Mouse (Mus musculus): ENCODE measurements around the gene Gdpd4. TPM values are rescaled to one million over a fixed set of nuclear protein-coding genes. Genes with fewer than 3 reads are reported as not detected.

Gdpd4 gene
- polyA plus RNA-seq, 1 experiment from 2014 or later: not detected

- Histone ChIP-seq H3K36me3 (ENCODE audit: control insufficient read depth, insufficient read depth, low read length) (no peaks in the 10 kb centered on the region), H3K4me1 (ENCODE audit: control insufficient read depth, insufficient read depth, low read length) (no peaks in the 10 kb centered on the region), H3K4me2 (ENCODE audit: low read depth, low read length) (no peak overlapping the region), H3K27me3 (ENCODE audit: control insufficient read depth, insufficient read depth, low read length) (no peaks in the 10 kb centered on the region), H3K4me3 (replicated peaks; ENCODE audit: low read length) (no peak overlapping the region), H3K9ac (ENCODE audit: low read length) (no peak overlapping the region), H3K9me3 (replicated peaks; ENCODE audit: control insufficient read depth, low read length) (no peaks in the 10 kb centered on the region), H3K27ac (ENCODE audit: low read length) (no peak overlapping the region)
- 44% methylated on average over 4 of the region's 4 CpGs for WGBS
- no peak for ATAC-seq (ENCODE audit: insufficient read depth, low FRiP score)
These were observed 52.7 kb downstream of the Gdpd4 start for GRCm38 (mm10) chr7:97972486-97972885.

- Histone ChIP-seq H3K4me1 (ENCODE audit: control insufficient read depth, insufficient read depth, low read length) (no peaks in the 10 kb centered on the region), H3K9ac (ENCODE audit: low read length) (no peak overlapping the region), H3K4me2 (ENCODE audit: low read depth, low read length) (no peak overlapping the region), H3K36me3 (ENCODE audit: control insufficient read depth, insufficient read depth, low read length) (no peaks in the 10 kb centered on the region), H3K27ac (ENCODE audit: low read length) (no peak overlapping the region), H3K27me3 (ENCODE audit: control insufficient read depth, insufficient read depth, low read length) (no peaks in the 10 kb centered on the region), H3K4me3 (replicated peaks; ENCODE audit: low read length) (no peak overlapping the region), H3K9me3 (replicated peaks; ENCODE audit: control insufficient read depth, low read length) (no peaks in the 10 kb centered on the region)
- 33% methylated on average over 1 of the region's 1 CpGs for WGBS
- peak; percentile 29; the same call in 1 of the 2 replicates for ATAC-seq (ENCODE audit: insufficient read depth, low FRiP score)
These were observed 57.7 kb downstream of the Gdpd4 start for GRCm38 (mm10) chr7:97977463-97977862.

GRCm38 (mm10) chr7:97984108-97984834, 64.5 kb downstream of the Gdpd4 start:
- Histone ChIP-seq H3K9ac (ENCODE audit: low read length) (no peak overlapping the region), H3K9me3 (replicated peaks; ENCODE audit: control insufficient read depth, low read length) (no peaks in the 10 kb centered on the region), H3K27ac (ENCODE audit: low read length) (no peak overlapping the region), H3K4me2 (ENCODE audit: low read depth, low read length) (no peak overlapping the region), H3K4me3 (replicated peaks; ENCODE audit: low read length) (no peak overlapping the region), H3K36me3 (ENCODE audit: control insufficient read depth, insufficient read depth, low read length) (no peaks in the 10 kb centered on the region), H3K4me1 (ENCODE audit: control insufficient read depth, insufficient read depth, low read length) (no peaks in the 10 kb centered on the region), H3K27me3 (ENCODE audit: control insufficient read depth, insufficient read depth, low read length) (no peaks in the 10 kb centered on the region)
- 44% methylated on average over 13 of the region's 13 CpGs for WGBS
- ATAC-seq (ENCODE audit: insufficient read depth, low FRiP score): no peak

- ATAC-seq (ENCODE audit: insufficient read depth, low FRiP score): peak; percentile 56; the same call in 1 of the 2 replicates
- no peak overlapping the region for H3K4me2 ChIP-seq (ENCODE audit: low read depth, low read length)
- H3K4me1 ChIP-seq (ENCODE audit: control insufficient read depth, insufficient read depth, low read length): no peaks in the 10 kb centered on the region
- no peak overlapping the region for H3K27ac ChIP-seq (ENCODE audit: low read length)
- H3K36me3 ChIP-seq (ENCODE audit: control insufficient read depth, insufficient read depth, low read length): no peaks in the 10 kb centered on the region
- H3K9me3 ChIP-seq (replicated peaks; ENCODE audit: control insufficient read depth, low read length): no peaks in the 10 kb centered on the region
- no peak overlapping the region for H3K4me3 ChIP-seq (replicated peaks; ENCODE audit: low read length)
- WGBS: 57% methylated on average over 7 of the region's 7 CpGs
- no peaks in the 10 kb centered on the region for H3K27me3 ChIP-seq (ENCODE audit: control insufficient read depth, insufficient read depth, low read length)
- H3K9ac ChIP-seq (ENCODE audit: low read length): no peak overlapping the region
These were observed 82.9 kb downstream of the Gdpd4 start for GRCm38 (mm10) chr7:98002617-98003016.

- H3K27me3 ChIP-seq (ENCODE audit: control insufficient read depth, insufficient read depth, low read length): no peaks in the 10 kb centered on the region
- no peak overlapping the region for H3K4me2 ChIP-seq (ENCODE audit: low read depth, low read length)
- H3K4me3 ChIP-seq (replicated peaks; ENCODE audit: low read length): no peak overlapping the region
- 37% methylated on average over 9 of the region's 9 CpGs for WGBS
- no peaks in the 10 kb centered on the region for H3K9me3 ChIP-seq (replicated peaks; ENCODE audit: control insufficient read depth, low read length)
- no peak overlapping the region for H3K9ac ChIP-seq (ENCODE audit: low read length)
- peak; percentile 69 for ATAC-seq (ENCODE audit: insufficient read depth, low FRiP score)
- H3K4me1 ChIP-seq (ENCODE audit: control insufficient read depth, insufficient read depth, low read length): 0 out of 2 replicates have a peak, but pooled peaks cover 2% of the 10 kb centered on the region
- peak overlapping the region; percentile 23; the same call in 1 of the 2 replicates for H3K27ac ChIP-seq (ENCODE audit: low read length)
- no peaks in the 10 kb centered on the region for H3K36me3 ChIP-seq (ENCODE audit: control insufficient read depth, insufficient read depth, low read length)
These were observed 128.5 kb downstream of the Gdpd4 start for GRCm38 (mm10) chr7:98048101-98048824.

- H3K4me1 ChIP-seq (ENCODE audit: control insufficient read depth, insufficient read depth, low read length): 0 out of 2 replicates have a peak, but pooled peaks cover 2% of the 10 kb centered on the region
- H3K27ac ChIP-seq (ENCODE audit: low read length): no peak overlapping the region
- H3K4me2 ChIP-seq (ENCODE audit: low read depth, low read length): no peak overlapping the region
- H3K9me3 ChIP-seq (replicated peaks; ENCODE audit: control insufficient read depth, low read length): no peaks in the 10 kb centered on the region
- H3K27me3 ChIP-seq (ENCODE audit: control insufficient read depth, insufficient read depth, low read length): no peaks in the 10 kb centered on the region
- ATAC-seq (ENCODE audit: insufficient read depth, low FRiP score): no peak
- 19% methylated on average over 8 of the region's 8 CpGs for WGBS
- no peak overlapping the region for H3K4me3 ChIP-seq (replicated peaks; ENCODE audit: low read length)
- no peaks in the 10 kb centered on the region for H3K36me3 ChIP-seq (ENCODE audit: control insufficient read depth, insufficient read depth, low read length)
- no peak overlapping the region for H3K9ac ChIP-seq (ENCODE audit: low read length)
These were observed 132.2 kb downstream of the Gdpd4 start for GRCm38 (mm10) chr7:98051980-98052379.

- 87% methylated on average over 9 of the region's 9 CpGs for WGBS
- H3K36me3 ChIP-seq (ENCODE audit: control insufficient read depth, insufficient read depth, low read length): no peaks in the 10 kb centered on the region
- no peak for ATAC-seq (ENCODE audit: insufficient read depth, low FRiP score)
- no peaks in the 10 kb centered on the region for H3K4me1 ChIP-seq (ENCODE audit: control insufficient read depth, insufficient read depth, low read length)
- H3K27me3 ChIP-seq (ENCODE audit: control insufficient read depth, insufficient read depth, low read length): no peaks in the 10 kb centered on the region
- H3K4me3 ChIP-seq (replicated peaks; ENCODE audit: low read length): no peak overlapping the region
- H3K9ac ChIP-seq (ENCODE audit: low read length): no peak overlapping the region
- no peak overlapping the region for H3K4me2 ChIP-seq (ENCODE audit: low read depth, low read length)
- no peak overlapping the region for H3K27ac ChIP-seq (ENCODE audit: low read length)
- no peaks in the 10 kb centered on the region for H3K9me3 ChIP-seq (replicated peaks; ENCODE audit: control insufficient read depth, low read length)
These were observed 134.7 kb downstream of the Gdpd4 start for GRCm38 (mm10) chr7:98054461-98054860.

GRCm38 (mm10) chr7:98054942-98055341, 135.2 kb downstream of the Gdpd4 start:
- H3K27ac ChIP-seq (ENCODE audit: low read length): no peak overlapping the region
- H3K27me3 ChIP-seq (ENCODE audit: control insufficient read depth, insufficient read depth, low read length): no peaks in the 10 kb centered on the region
- H3K4me3 ChIP-seq (replicated peaks; ENCODE audit: low read length): no peak overlapping the region
- 87% methylated on average over 8 of the region's 8 CpGs for WGBS
- H3K9me3 ChIP-seq (replicated peaks; ENCODE audit: control insufficient read depth, low read length): no peaks in the 10 kb centered on the region
- H3K4me2 ChIP-seq (ENCODE audit: low read depth, low read length): no peak overlapping the region
- no peak overlapping the region for H3K9ac ChIP-seq (ENCODE audit: low read length)
- ATAC-seq (ENCODE audit: insufficient read depth, low FRiP score): no peak
- H3K36me3 ChIP-seq (ENCODE audit: control insufficient read depth, insufficient read depth, low read length): no peaks in the 10 kb centered on the region
- H3K4me1 ChIP-seq (ENCODE audit: control insufficient read depth, insufficient read depth, low read length): no peaks in the 10 kb centered on the region

- Histone ChIP-seq H3K9ac (ENCODE audit: low read length) (no peak overlapping the region), H3K27me3 (ENCODE audit: control insufficient read depth, insufficient read depth, low read length) (no peaks in the 10 kb centered on the region), H3K9me3 (replicated peaks; ENCODE audit: control insufficient read depth, low read length) (no peaks in the 10 kb centered on the region), H3K27ac (ENCODE audit: low read length) (no peak overlapping the region), H3K4me3 (replicated peaks; ENCODE audit: low read length) (no peak overlapping the region), H3K4me2 (ENCODE audit: low read depth, low read length) (no peak overlapping the region), H3K36me3 (ENCODE audit: control insufficient read depth, insufficient read depth, low read length) (no peaks in the 10 kb centered on the region), H3K4me1 (ENCODE audit: control insufficient read depth, insufficient read depth, low read length) (no peaks in the 10 kb centered on the region)
- ATAC-seq (ENCODE audit: insufficient read depth, low FRiP score): no peak
- WGBS: 69% methylated on average over 11 of the region's 11 CpGs
These were observed 146.5 kb downstream of the Gdpd4 start for GRCm38 (mm10) chr7:98066229-98066628.
